Mouse (Mus musculus): ENCODE results near the gene Uvrag. TPM values are rescaled to one million over a fixed set of nuclear protein-coding genes. Genes with fewer than 3 reads are reported as not detected.

The Uvrag gene
- polyA plus RNA-seq, 1 experiment from 2014 or later, result 18.7 TPM

DNA sequence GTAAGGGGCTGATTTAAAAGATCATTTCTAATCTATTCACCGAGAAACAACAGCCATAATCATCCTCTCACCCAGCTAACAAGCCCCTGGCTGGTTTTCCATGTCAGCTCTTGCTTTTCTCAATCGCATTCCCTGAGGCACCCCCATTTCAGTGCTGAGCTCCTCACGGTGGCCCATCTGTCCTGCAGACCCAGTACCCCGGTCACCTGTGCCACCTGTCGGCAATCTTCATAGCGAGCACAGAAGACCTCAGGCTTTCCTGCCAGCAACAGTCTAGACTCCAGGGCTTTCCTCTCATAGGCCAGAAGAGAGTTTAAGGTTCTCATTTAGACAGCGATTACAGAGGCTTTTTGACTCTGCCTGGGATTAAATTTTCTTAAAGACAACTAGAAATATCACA lies 115.7 kb downstream of the Uvrag start:
- 89% methylated on average over 7 of the region's 7 CpGs for WGBS
- ATAC-seq (ENCODE audit: low FRiP score, low TSS enrichment), result no peak
- H3K36me3 ChIP-seq (ENCODE audit: insufficient read depth, low read length), result no peaks in the 10 kb centered on the region

GRCm38 (mm10) chr7:99024791-99025190 lies 116.2 kb downstream of the Uvrag start:
- no peaks in the 10 kb centered on the region for H3K27me3 ChIP-seq (ENCODE audit: insufficient read depth, low read length)
- H3K4me1 ChIP-seq (ENCODE audit: insufficient read depth, low read length), result 0 out of 2 replicates have a peak, but pooled peaks cover 9% of the 10 kb centered on the region
- H3K4me3 ChIP-seq (ENCODE audit: low read length), result no peak overlapping the region
- H3K27ac ChIP-seq (ENCODE audit: low read length), result no peak overlapping the region
- 92% methylated on average over 6 of the region's 6 CpGs for WGBS
- no peaks in the 10 kb centered on the region for H3K36me3 ChIP-seq (ENCODE audit: insufficient read depth, low read length)
- no peak for ATAC-seq (ENCODE audit: low FRiP score, low TSS enrichment)
- no peak overlapping the region for H3K4me2 ChIP-seq (replicated peaks; ENCODE audit: low read depth, low read length)
- no peak overlapping the region for H3K9ac ChIP-seq (replicated peaks; ENCODE audit: low read length)
- H3K9me3 ChIP-seq (ENCODE audit: low read length), result no peaks in the 10 kb centered on the region

More for the DNA sequence above, 115.7 kb downstream of the Uvrag start:
- Histone ChIP-seq H3K9ac (replicated peaks; ENCODE audit: low read length) (no peak overlapping the region), H3K4me3 (ENCODE audit: low read length) (no peak overlapping the region), H3K4me1 (ENCODE audit: insufficient read depth, low read length) (0 out of 2 replicates have a peak, but pooled peaks cover 5% of the 10 kb centered on the region), H3K4me2 (replicated peaks; ENCODE audit: low read depth, low read length) (no peak overlapping the region), H3K27ac (ENCODE audit: low read length) (no peak overlapping the region), H3K27me3 (ENCODE audit: insufficient read depth, low read length) (no peaks in the 10 kb centered on the region), H3K9me3 (ENCODE audit: low read length) (no peaks in the 10 kb centered on the region)

GRCm38 (mm10) chr7:99023931-99024330 lies 117.0 kb downstream of the Uvrag start:
- Histone ChIP-seq H3K27ac (ENCODE audit: low read length) (no peak overlapping the region), H3K27me3 (ENCODE audit: insufficient read depth, low read length) (no peaks in the 10 kb centered on the region), H3K4me3 (ENCODE audit: low read length) (no peak overlapping the region), H3K4me1 (ENCODE audit: insufficient read depth, low read length) (0 out of 2 replicates have a peak, but pooled peaks cover 9% of the 10 kb centered on the region), H3K4me2 (replicated peaks; ENCODE audit: low read depth, low read length) (no peak overlapping the region), H3K9me3 (ENCODE audit: low read length) (no peaks in the 10 kb centered on the region), H3K9ac (replicated peaks; ENCODE audit: low read length) (no peak overlapping the region), H3K36me3 (ENCODE audit: insufficient read depth, low read length) (no peaks in the 10 kb centered on the region)
- WGBS, result 85% methylated on average over 3 of the region's 3 CpGs
- no peak for ATAC-seq (ENCODE audit: low FRiP score, low TSS enrichment)

DNA sequence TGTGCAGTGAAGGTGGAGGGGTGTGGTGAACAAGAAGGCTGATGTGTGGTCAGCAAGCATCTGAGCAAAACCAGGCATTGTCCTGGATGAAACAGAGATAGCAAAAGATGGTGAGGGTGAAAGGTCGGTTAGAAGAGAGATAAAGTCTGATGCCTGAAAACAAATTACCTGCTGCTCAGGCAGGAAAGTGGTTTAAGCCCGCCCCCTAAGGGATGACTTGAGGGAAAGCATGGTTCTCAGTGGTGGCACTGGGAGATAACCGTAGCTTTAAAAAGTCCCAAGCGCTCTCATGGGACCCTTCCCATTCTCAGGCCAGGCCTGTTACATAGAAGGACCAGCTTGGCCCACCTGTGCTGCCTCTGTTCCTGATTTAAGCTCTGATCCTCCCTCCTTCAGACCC lies 119.7 kb downstream of the Uvrag start:
- peaks cover 11% of the 10 kb centered on the region for H3K4me1 ChIP-seq (ENCODE audit: insufficient read depth, low read length)
- H3K36me3 ChIP-seq (ENCODE audit: insufficient read depth, low read length), result no peaks in the 10 kb centered on the region
- no peak for ATAC-seq (ENCODE audit: low FRiP score, low TSS enrichment)
- H3K9ac ChIP-seq (replicated peaks; ENCODE audit: low read length), result no peak overlapping the region
- no peak overlapping the region for H3K4me2 ChIP-seq (replicated peaks; ENCODE audit: low read depth, low read length)
- no peak overlapping the region for H3K4me3 ChIP-seq (ENCODE audit: low read length)
- no peaks in the 10 kb centered on the region for H3K27me3 ChIP-seq (ENCODE audit: insufficient read depth, low read length)
- WGBS, result 46% methylated on average over 4 of the region's 4 CpGs
- H3K27ac ChIP-seq (ENCODE audit: low read length), result no peak overlapping the region
- no peaks in the 10 kb centered on the region for H3K9me3 ChIP-seq (ENCODE audit: low read length)

DNA sequence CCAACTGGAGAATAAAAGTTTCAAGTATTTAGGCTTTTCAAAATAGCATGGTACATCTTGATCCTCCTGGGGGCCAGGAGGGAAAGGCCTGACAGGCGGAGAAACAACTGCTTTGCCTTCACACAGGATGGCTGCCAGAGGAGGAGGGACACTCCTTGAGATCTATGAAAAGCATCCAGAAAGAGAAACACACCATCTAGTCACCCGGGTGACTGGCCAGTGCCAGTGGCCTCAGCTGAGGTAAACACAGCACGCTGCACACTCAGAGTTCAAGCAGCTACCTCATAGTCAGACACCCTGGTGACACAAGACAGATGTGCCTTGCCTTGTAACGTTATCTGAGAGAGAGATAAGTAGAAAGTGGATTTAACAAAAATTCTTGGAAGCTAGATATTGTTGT lies 120.6 kb downstream of the Uvrag start:
- H3K4me1 ChIP-seq (ENCODE audit: insufficient read depth, low read length), result peaks cover 20% of the 10 kb centered on the region
- no peak for ATAC-seq (ENCODE audit: low FRiP score, low TSS enrichment)
- H3K4me2 ChIP-seq (replicated peaks; ENCODE audit: low read depth, low read length), result no peak overlapping the region
- WGBS, result 40% methylated on average over 4 of the region's 4 CpGs
- H3K4me3 ChIP-seq (ENCODE audit: low read length), result no peak overlapping the region
- no peaks in the 10 kb centered on the region for H3K9me3 ChIP-seq (ENCODE audit: low read length)
- 0 out of 2 replicates have a peak overlapping the region, but pooled peaks have one; percentile 24 for H3K9ac ChIP-seq (replicated peaks; ENCODE audit: low read length)
- H3K36me3 ChIP-seq (ENCODE audit: insufficient read depth, low read length), result no peaks in the 10 kb centered on the region
- no peak overlapping the region for H3K27ac ChIP-seq (ENCODE audit: low read length)
- no peaks in the 10 kb centered on the region for H3K27me3 ChIP-seq (ENCODE audit: insufficient read depth, low read length)

DNA sequence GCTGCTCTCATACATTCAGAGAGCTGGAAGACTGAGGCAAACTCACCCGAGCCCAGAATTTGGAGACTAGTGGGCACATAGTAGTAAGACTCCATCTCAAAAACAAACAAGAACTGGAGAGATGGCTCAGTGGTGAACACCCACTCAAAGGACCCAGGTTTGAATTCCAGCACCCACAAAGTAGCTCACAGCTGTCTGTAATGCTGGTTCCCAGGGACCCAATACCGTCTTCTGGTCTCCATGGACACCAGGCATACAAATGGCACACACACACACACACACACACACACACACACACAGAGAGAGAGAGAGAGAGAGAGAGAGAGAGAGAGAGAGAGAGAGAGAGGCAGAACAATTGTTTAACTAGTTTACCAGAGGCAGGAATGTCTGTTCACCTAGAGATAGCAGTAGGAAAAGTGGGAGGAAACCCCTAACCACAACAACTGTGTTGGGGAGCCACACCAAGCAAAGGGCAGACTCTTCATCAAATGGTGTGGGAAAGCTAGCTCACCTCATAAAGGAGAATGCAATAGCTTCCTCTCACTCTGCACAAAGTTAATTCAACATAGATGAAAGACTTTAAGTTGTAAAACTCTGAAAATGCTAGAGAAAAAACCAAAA lies 123.6 kb downstream of the Uvrag start:
- WGBS, result 75% methylated on average over 2 of the region's 2 CpGs

DNA sequence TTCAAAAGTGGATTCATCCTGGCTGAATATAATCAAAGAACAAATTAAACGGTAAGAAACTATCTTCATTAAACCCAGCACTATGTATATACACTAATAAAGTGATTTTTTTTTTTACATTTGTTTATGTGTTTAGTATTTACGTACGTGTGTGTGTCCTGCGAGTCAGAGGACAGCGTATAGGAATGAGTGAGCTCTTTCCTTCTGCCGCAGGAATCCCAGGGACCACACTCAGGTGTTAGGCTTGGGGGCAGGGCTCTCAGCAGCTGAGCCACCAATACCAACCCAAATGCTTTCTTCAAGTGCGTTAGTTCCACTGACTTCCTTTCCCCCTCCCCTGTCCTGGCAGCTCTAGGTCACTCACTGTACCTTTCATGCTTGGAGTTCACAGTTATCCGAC lies 125.0 kb downstream of the Uvrag start:
- 45% methylated on average over 8 of the region's 8 CpGs for WGBS
- peaks cover 34% of the 10 kb centered on the region for H3K4me1 ChIP-seq (ENCODE audit: insufficient read depth, low read length)
- H3K9ac ChIP-seq (replicated peaks; ENCODE audit: low read length), result no peak overlapping the region
- no peaks in the 10 kb centered on the region for H3K9me3 ChIP-seq (ENCODE audit: low read length)
- no peak overlapping the region for H3K4me3 ChIP-seq (ENCODE audit: low read length)
- ATAC-seq (ENCODE audit: low FRiP score, low TSS enrichment), result no peak
- H3K36me3 ChIP-seq (ENCODE audit: insufficient read depth, low read length), result no peaks in the 10 kb centered on the region
- H3K27me3 ChIP-seq (ENCODE audit: insufficient read depth, low read length), result no peaks in the 10 kb centered on the region
- 0 out of 2 replicates have a peak overlapping the region, but pooled peaks have one; percentile 15 for H3K4me2 ChIP-seq (replicated peaks; ENCODE audit: low read depth, low read length)
- no peak overlapping the region for H3K27ac ChIP-seq (ENCODE audit: low read length)

More for the DNA sequence above, 123.6 kb downstream of the Uvrag start:
- Histone ChIP-seq H3K9ac (replicated peaks; ENCODE audit: low read length) (no peak overlapping the region), H3K9me3 (ENCODE audit: low read length) (no peaks in the 10 kb centered on the region), H3K36me3 (ENCODE audit: insufficient read depth, low read length) (no peaks in the 10 kb centered on the region), H3K4me3 (ENCODE audit: low read length) (no peak overlapping the region), H3K27ac (ENCODE audit: low read length) (no peak overlapping the region), H3K4me2 (replicated peaks; ENCODE audit: low read depth, low read length) (no peak overlapping the region), H3K27me3 (ENCODE audit: insufficient read depth, low read length) (no peaks in the 10 kb centered on the region), H3K4me1 (ENCODE audit: insufficient read depth, low read length) (peaks cover 27% of the 10 kb centered on the region)
- ATAC-seq (ENCODE audit: low FRiP score, low TSS enrichment), result no peak

DNA sequence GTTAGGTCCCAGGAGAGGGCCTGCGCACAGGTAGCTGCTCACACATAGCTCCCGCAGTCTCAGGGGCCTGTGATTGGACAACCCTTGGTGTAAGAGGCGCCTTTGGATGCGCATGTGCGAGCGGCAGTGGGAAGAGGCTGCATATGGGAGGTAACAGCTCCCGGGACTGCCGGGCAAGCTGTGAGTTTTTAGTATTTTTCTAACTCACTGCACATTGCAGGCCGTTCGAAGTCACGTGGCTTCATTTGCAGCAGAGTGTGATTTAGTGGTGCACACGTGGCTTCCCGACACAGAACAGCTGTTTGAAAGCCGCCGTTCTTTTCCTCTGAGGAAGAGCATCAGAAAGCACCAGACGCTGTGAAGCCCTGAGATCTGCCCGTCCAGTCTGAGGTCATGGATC lies 125.5 kb downstream of the Uvrag start:
- Histone ChIP-seq H3K4me3 (ENCODE audit: low read length) (peak overlapping the region; percentile 8; the same call in 1 of the 2 replicates), H3K27ac (ENCODE audit: low read length) (peak overlapping the region; percentile 50), H3K4me1 (ENCODE audit: insufficient read depth, low read length) (peaks cover 31% of the 10 kb centered on the region), H3K27me3 (ENCODE audit: insufficient read depth, low read length) (no peaks in the 10 kb centered on the region), H3K9ac (replicated peaks; ENCODE audit: low read length) (peak overlapping the region; percentile 16; the same call in 1 of the 2 replicates), H3K9me3 (ENCODE audit: low read length) (no peaks in the 10 kb centered on the region), H3K36me3 (ENCODE audit: insufficient read depth, low read length) (no peaks in the 10 kb centered on the region), H3K4me2 (replicated peaks; ENCODE audit: low read depth, low read length) (peak overlapping the region; percentile 15; the same call in 1 of the 2 replicates)
- peak; percentile 73 for ATAC-seq (ENCODE audit: low FRiP score, low TSS enrichment)
- WGBS, result 24% methylated on average over 17 of the region's 17 CpGs

DNA sequence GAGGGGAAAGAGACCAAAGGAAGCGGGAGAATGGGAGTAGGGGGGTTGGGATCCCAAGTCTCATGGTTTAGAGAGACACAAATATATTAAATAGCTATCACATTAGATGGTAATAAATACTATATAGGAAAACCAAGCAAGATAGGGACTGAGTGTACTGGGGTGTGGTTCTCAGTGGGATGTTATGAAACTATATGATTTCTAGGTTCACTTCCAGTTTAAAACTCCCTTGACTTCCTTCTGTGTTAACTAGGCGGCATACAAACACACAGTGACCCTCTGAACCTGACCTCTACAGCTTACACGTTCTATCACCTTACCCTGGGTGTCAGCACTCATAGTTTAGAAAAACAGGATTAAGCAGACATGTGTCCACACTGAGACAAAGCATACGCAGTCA lies 126.3 kb downstream of the Uvrag start:
- ATAC-seq (ENCODE audit: low FRiP score, low TSS enrichment), result no peak
- Histone ChIP-seq H3K36me3 (ENCODE audit: insufficient read depth, low read length) (no peaks in the 10 kb centered on the region), H3K27ac (ENCODE audit: low read length) (no peak overlapping the region), H3K9ac (replicated peaks; ENCODE audit: low read length) (no peak overlapping the region), H3K27me3 (ENCODE audit: insufficient read depth, low read length) (no peaks in the 10 kb centered on the region), H3K9me3 (ENCODE audit: low read length) (no peaks in the 10 kb centered on the region), H3K4me2 (replicated peaks; ENCODE audit: low read depth, low read length) (no peak overlapping the region), H3K4me3 (ENCODE audit: low read length) (no peak overlapping the region), H3K4me1 (ENCODE audit: insufficient read depth, low read length) (peaks cover 25% of the 10 kb centered on the region)
- 57% methylated on average over 4 of the region's 4 CpGs for WGBS

DNA sequence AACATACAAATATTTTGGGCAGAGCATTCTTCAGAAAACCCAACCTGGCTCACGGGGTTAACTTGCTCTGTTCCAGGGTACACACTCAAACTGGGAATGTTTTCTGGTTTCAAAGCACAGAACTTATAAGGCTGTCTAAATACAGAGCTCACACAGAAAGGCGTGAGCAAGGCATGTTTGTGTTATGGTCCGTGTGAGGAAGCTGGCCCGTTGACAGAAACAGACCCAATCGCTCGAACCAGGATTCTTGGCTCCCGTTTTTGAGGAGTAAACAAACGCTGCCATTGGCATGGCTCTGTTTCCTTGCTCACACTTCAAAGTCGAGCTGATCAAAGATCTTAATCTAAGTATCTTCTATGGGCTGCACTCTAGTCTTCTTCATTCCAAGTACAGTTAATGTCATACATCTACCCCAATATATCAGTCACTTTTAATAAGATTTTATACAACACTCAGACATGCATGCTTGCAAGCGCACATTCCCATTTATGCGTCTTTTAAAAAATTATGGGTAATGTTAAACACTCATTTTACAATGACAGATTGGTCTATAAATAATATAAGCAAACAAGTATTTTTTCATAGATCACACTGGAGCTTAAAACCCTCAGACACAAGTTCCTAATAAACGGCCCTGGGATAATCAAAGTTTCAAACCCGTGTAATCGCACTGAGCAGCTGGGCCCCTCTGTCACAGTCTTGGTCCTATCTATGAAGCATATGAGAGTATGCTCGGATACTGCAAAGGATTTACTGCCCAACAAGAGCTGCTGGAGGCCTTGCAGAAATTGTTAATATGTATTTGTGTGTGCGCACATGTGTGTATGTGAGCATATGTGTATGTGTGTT lies 133.2 kb downstream of the Uvrag start:
- ATAC-seq (ENCODE audit: low FRiP score, low TSS enrichment), result no peak
- Histone ChIP-seq H3K9me3 (ENCODE audit: low read length) (no peaks in the 10 kb centered on the region), H3K4me3 (ENCODE audit: low read length) (no peak overlapping the region), H3K27me3 (ENCODE audit: insufficient read depth, low read length) (no peaks in the 10 kb centered on the region), H3K9ac (replicated peaks; ENCODE audit: low read length) (no peak overlapping the region), H3K36me3 (ENCODE audit: insufficient read depth, low read length) (no peaks in the 10 kb centered on the region), H3K4me1 (ENCODE audit: insufficient read depth, low read length) (0 out of 2 replicates have a peak, but pooled peaks cover 8% of the 10 kb centered on the region), H3K4me2 (replicated peaks; ENCODE audit: low read depth, low read length) (no peak overlapping the region), H3K27ac (ENCODE audit: low read length) (no peak overlapping the region)
- 73% methylated on average over 16 of the region's 16 CpGs for WGBS

All from kidney, embryonic 16.5 days (tissue).